Mouse (Mus musculus): Measurements from ENCODE around the gene Amigo3. TPM values are rescaled to one million over a fixed set of nuclear protein-coding genes. Genes with fewer than 3 reads are reported as not detected.

The Amigo3 gene
- polyA plus RNA-seq, 1 experiment: 0.24 TPM

DNA sequence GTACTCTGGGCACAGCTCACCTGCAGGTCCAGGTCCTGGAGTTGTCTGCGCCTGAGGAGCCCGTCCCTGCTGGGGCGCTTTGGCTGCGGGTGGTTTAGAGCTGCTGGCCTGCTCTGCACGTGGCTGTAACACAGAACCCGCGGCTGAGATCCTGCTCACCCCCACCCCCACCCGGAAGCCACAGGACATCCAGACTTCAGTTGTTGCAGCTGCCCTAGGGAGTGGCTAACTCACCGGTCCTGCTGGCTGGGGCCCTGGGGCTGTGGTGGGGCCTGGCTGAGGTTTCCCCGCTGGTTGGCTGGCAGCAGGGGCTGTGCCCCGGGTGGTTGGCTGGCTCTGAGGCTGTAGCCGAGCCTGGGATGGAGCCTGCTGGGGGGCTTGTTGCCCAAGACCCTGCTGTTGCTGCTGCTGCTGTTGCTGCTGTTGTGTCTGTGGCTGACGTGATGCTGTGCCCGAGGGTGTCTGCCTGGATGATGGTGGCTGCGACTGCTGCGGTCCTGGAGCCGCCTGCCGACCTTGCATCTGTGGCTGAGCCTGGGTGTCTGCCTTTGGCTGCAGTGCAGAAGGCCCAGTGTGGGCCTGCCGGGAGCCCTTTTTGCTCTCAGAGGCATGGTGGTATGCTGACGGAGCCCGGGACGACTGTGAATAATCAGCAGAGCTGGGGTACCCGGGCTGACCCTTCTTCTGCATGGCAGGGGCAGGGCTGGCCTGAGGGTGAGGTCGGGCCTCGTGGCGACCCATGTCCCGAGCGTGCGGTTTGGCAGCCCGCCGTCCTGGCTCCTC is 52.0 kb downstream of the Amigo3 start:
- Histone ChIP-seq H3K27me3 (ENCODE audit: control insufficient read depth, insufficient read depth, low read length, poor library complexity, severe bottlenecking) (no peaks in the 10 kb centered on the region), H3K4me3 (ENCODE audit: low read depth, low read length) (peak overlapping the region; percentile 21), H3K9ac (ENCODE audit: low read depth, poor library complexity, severe bottlenecking) (peak overlapping the region; percentile 17), H3K36me3 (ENCODE audit: control insufficient read depth, insufficient read depth, low read length, poor library complexity, severe bottlenecking) (no peaks in the 10 kb centered on the region), H3K9me3 (replicated peaks; ENCODE audit: control insufficient read depth, insufficient read depth, low read length, poor library complexity, severe bottlenecking) (no peaks in the 10 kb centered on the region), H3K27ac (ENCODE audit: insufficient read depth, low read length) (no peak overlapping the region), H3K4me1 (ENCODE audit: control insufficient read depth, insufficient read depth, low read length) (no peaks in the 10 kb centered on the region)
- 0 out of 2 replicates have a peak, but pooled peaks have one; percentile 48 for TF ChIP-seq EP300 (IDR thresholded peaks at IDR 0.05; ENCODE audit: insufficient read depth, low read depth, low read length)
- TF ChIP-seq POLR2A (IDR thresholded peaks at IDR 0.05; ENCODE audit: insufficient read depth, low read length): no peak
- no peak for TF ChIP-seq CTCF (IDR thresholded peaks at IDR 0.05; ENCODE audit: low read depth, low read length)

Other genes with a start within 250 kb of the Amigo3 start
- 115 and 130 TPM in 2 replicates for gene Rbm6, start 179.9 kb upstream of the Amigo3 start, polyA plus RNA-seq (2011; ENCODE audit: insufficient read depth, insufficient read length, low read depth, missing spikeins)
- 3.0 and 4.2 TPM in 2 replicates for gene Mon1a, start 165.0 kb upstream of the Amigo3 start, polyA plus RNA-seq (2011; ENCODE audit: insufficient read depth, insufficient read length, low read depth, missing spikeins)
- gene Mst1r, start 146.3 kb upstream of the Amigo3 start, polyA plus RNA-seq (2011; ENCODE audit: insufficient read depth, insufficient read length, low read depth, missing spikeins): 0.16 and 0.61 TPM in 2 replicates
- gene Actl11, start 124.7 kb upstream of the Amigo3 start, polyA plus RNA-seq (2011; ENCODE audit: insufficient read depth, insufficient read length, low read depth, missing spikeins): not detected in 2 replicates
- 4.0 and 5.6 TPM in 2 replicates for gene Camkv, start 117.5 kb upstream of the Amigo3 start, polyA plus RNA-seq (2011; ENCODE audit: insufficient read depth, insufficient read length, low read depth, missing spikeins)
- 17.2 and 20.4 TPM in 2 replicates for gene Traip, start 103.0 kb upstream of the Amigo3 start, polyA plus RNA-seq (2011; ENCODE audit: insufficient read depth, insufficient read length, low read depth, missing spikeins)
- gene Uba7, start 77.7 kb upstream of the Amigo3 start, polyA plus RNA-seq (2011; ENCODE audit: insufficient read depth, insufficient read length, low read depth, missing spikeins): 0.52 and 2.1 TPM in 2 replicates
- gene Gm20661, start 70.1 kb upstream of the Amigo3 start, polyA plus RNA-seq (2011; ENCODE audit: insufficient read depth, insufficient read length, low read depth, missing spikeins): not detected in 2 replicates
- gene Inka1, start 67.3 kb upstream of the Amigo3 start, polyA plus RNA-seq (2011; ENCODE audit: insufficient read depth, insufficient read length, low read depth, missing spikeins): 1.4 and 2.6 TPM in 2 replicates
- 0.81 TPM in 1 of 2 replicates, not detected in the other for gene Cdhr4, start 60.7 kb upstream of the Amigo3 start, polyA plus RNA-seq (2011; ENCODE audit: insufficient read depth, insufficient read length, low read depth, missing spikeins)
- gene Gm20662, start 56.8 kb upstream of the Amigo3 start, polyA plus RNA-seq (2011; ENCODE audit: insufficient read depth, insufficient read length, low read depth, missing spikeins): not detected in 2 replicates
- gene Ip6k1, start 50.7 kb upstream of the Amigo3 start, polyA plus RNA-seq (2011; ENCODE audit: insufficient read depth, insufficient read length, low read depth, missing spikeins): 46.9 and 49.1 TPM in 2 replicates
- 9.7 and 10.2 TPM in 2 replicates for gene Gmppb, start 3.9 kb upstream of the Amigo3 start, polyA plus RNA-seq (2011; ENCODE audit: insufficient read depth, insufficient read length, low read depth, missing spikeins)
- 1.2 and 3.0 TPM in 2 replicates for gene Mst1, start 27.3 kb downstream of the Amigo3 start, polyA plus RNA-seq (2011; ENCODE audit: insufficient read depth, insufficient read length, low read depth, missing spikeins)
- 19.7 and 20.9 TPM in 2 replicates for gene Rnf123, start 30.2 kb downstream of the Amigo3 start, polyA plus RNA-seq (2011; ENCODE audit: insufficient read depth, insufficient read length, low read depth, missing spikeins)
- 37.6 and 48.1 TPM in 2 replicates for gene Apeh, start 41.4 kb downstream of the Amigo3 start, polyA plus RNA-seq (2011; ENCODE audit: insufficient read depth, insufficient read length, low read depth, missing spikeins)
- gene Bsn, start 137.2 kb downstream of the Amigo3 start, polyA plus RNA-seq (2011; ENCODE audit: insufficient read depth, insufficient read length, low read depth, missing spikeins): 0.43 and 0.62 TPM in 2 replicates
- 116 and 124 TPM in 2 replicates for gene Dag1, start 210.8 kb downstream of the Amigo3 start, polyA plus RNA-seq (2011; ENCODE audit: insufficient read depth, insufficient read length, low read depth, missing spikeins)
- gene Nicn1, start 237.3 kb downstream of the Amigo3 start, polyA plus RNA-seq (2011; ENCODE audit: insufficient read depth, insufficient read length, low read depth, missing spikeins): 18.3 and 23.1 TPM in 2 replicates
- 69.2 and 69.3 TPM in 2 replicates for gene Amt, start 243.7 kb downstream of the Amigo3 start, polyA plus RNA-seq (2011; ENCODE audit: insufficient read depth, insufficient read length, low read depth, missing spikeins)